Mouse (Mus musculus) monocyte, adult 59 days (primary cell): ENCODE measurements around the gene Nol10. TPM values are rescaled to one million over a fixed set of nuclear protein-coding genes. Genes with fewer than 3 reads are reported as not detected.

Experiments
- total RNA-seq, 2 experiments: library from RNA; stranded (reverse); gene quantifications; one replicate each; pipeline ENCODE4 v1.2.4; 2023

Nol10 gene
- 10 to 100 TPM; 10.4 to 11.2 TPM for total RNA-seq

DNA sequence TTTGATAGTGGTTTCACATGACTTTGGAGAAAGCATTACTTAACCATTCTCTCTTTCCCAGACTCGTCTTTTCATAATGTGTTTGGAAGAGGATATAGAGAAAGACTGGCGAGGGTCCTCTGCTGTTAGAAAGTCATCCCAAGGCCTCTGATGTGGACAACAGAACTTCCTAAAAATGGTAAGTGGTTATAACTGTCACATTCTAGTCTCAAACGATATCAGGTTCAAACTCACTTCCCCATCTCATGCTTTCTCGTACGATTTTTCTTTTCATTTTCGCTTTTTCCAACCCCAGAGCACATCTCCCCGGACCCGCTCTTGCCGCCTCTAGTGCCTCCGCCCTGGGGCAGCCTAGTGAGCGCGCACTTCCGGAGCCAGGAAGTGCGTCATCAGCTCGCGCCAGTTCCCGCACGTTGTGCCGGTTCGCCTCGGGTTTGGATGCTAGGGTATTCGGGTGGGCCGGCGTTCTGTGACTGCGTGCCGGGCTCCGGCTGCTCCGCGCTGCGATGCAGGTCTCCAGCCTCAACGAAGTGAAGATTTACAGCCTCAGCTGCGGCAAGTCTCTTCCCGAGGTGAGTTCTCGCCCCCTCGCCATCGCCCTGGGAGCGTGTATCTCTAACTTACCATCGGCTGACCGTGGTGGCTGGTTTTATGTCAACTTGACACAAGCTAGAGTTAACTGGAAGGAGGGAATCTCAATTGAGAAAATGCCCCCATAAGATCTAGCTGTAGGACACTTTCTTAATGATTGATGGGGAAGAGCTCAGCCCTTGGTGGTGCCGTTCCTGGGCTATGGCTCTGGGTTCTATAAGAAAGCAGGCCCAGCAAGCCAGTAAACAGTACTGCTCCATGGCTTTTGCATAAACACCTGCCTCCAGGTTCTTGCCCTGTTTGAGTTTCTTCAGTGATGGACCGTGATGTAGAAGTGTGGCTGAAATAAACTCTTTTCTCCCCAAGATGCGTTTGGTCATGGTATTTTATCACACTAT is at the start of gene Nol10:
Nol10 (plus strand) TSS at position 411 of the 989 bp plus-strand sequence.

DNA sequence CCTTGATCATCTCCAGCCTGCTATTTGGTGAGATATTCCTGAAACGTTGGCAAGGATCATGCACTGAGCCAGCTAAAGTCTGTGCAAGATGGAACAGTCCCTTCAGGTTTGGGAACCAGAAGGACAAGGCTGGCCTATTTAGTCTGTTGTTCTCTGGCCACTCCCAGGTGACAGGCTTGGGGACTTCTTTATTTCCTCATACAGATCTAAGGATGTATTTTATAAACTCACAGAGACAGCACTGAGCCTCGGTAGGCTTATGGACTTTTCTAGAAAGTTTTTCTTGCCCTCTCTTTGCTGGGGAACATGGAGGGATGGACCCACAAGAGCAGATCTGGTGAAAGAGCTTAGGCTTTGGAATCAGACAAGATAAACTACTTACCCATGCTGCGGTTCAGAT is 19.0 kb upstream of the Nol10 start, which contains the start of gene Atp6v1c2:
Atp6v1c2 (minus strand) TSS at position 101 of the 400 bp plus-strand sequence.

Other genes starting within 250 kb of the Nol10 start
- not detected for gene Kcnf1, start 171.6 kb upstream of the Nol10 start, total RNA-seq
- gene Pdia6, start 81.9 kb upstream of the Nol10 start, total RNA-seq, result 100 to 1,000 TPM; 185 to 189 TPM
- gene Atp6v1c2, start 19.1 kb upstream of the Nol10 start, total RNA-seq, result not detected
- 100 to 1,000 TPM; 211 to 226 TPM for gene Odc1, start 196.3 kb downstream of the Nol10 start, total RNA-seq